Mouse (Mus musculus) liver, embryonic 15.5 days (tissue): ENCODE data around the gene Zfp787. TPM values are rescaled to one million over a fixed set of nuclear protein-coding genes. Genes with fewer than 3 reads are reported as not detected.
"Not testable (repeated sequence)": the region's sequence is repeated elsewhere in the genome, so short reads cannot be mapped to it uniquely, and the experiment has no call there.

ENCODE experiments used
- ATAC-seq: fragments of 200-750 bp; cut with Nextera tagmentation; 2 replicates; pipeline ENCODE4 v1.8.0; 2017; ENCODE audit warnings: moderate number of reproducible peaks, mild to moderate bottlenecking, moderate library complexity; ENCODE audit not compliant: insufficient read depth
- H3K27ac ChIP-seq: fragments of 300-500 bp; sonication (generic); replicated peaks from 2 replicates; pipeline ENCODE4 v1.5.1; 2015; ENCODE audit warnings: mild to moderate bottlenecking, inconsistent platforms
- H3K27me3 ChIP-seq: fragments of 300-500 bp; sonication (generic); 2 replicates; pipeline ENCODE4 v1.6.1; 2015; ENCODE audit warnings: mild to moderate bottlenecking, inconsistent platforms
- H3K36me3 ChIP-seq: fragments of 300-500 bp; sonication (generic); replicated peaks from 2 replicates; pipeline ENCODE4 v1.6.1; 2015; ENCODE audit warnings: moderate library complexity, mild to moderate bottlenecking, inconsistent platforms
- H3K4me1 ChIP-seq: fragments of 300-500 bp; sonication (generic); replicated peaks from 2 replicates; pipeline ENCODE4 v1.6.1; 2015; ENCODE audit warnings: inconsistent platforms
- H3K4me2 ChIP-seq: fragments of 300-500 bp; sonication (generic); 2 replicates; pipeline ENCODE4 v1.6.1; 2015; ENCODE audit warnings: moderate library complexity, mild to moderate bottlenecking, inconsistent platforms
- H3K4me3 ChIP-seq: fragments of 300-500 bp; sonication (generic); replicated peaks from 2 replicates; pipeline ENCODE4 v1.5.1; 2015; ENCODE audit warnings: mild to moderate bottlenecking, inconsistent platforms
- H3K9ac ChIP-seq: fragments of 300-500 bp; sonication (generic); 2 replicates; pipeline ENCODE4 v1.6.1; 2015; ENCODE audit warnings: moderate library complexity, mild to moderate bottlenecking, inconsistent platforms
- H3K9me3 ChIP-seq: fragments of 300-500 bp; sonication (generic); replicated peaks from 2 replicates; pipeline ENCODE4 v1.6.1; 2016; ENCODE audit warnings: inconsistent platforms
- WGBS: fragments of 180-500 bp; shearing (Covaris S2); methylation state at CpG from one replicate; pipeline ENCODE4 v1.1.7; 2015; ENCODE audit warnings: mixed read lengths; ENCODE audit not compliant: insufficient replicate concordance; 5-methylcytosine and 5-hydroxymethylcytosine counted together
- polyA plus RNA-seq: library from polyadenylated mRNA; unstranded; fragments of >200 nt; fragmentation: Nextera tagmentation; extraction: Ambion mirVana; gene quantifications from 2 replicates; pipeline ENCODE4 v1.2.1, GENCODE M21; 2015

The Zfp787 gene
- polyA plus RNA-seq, 1 experiment from 2014 or later: 10.1 TPM

DNA sequence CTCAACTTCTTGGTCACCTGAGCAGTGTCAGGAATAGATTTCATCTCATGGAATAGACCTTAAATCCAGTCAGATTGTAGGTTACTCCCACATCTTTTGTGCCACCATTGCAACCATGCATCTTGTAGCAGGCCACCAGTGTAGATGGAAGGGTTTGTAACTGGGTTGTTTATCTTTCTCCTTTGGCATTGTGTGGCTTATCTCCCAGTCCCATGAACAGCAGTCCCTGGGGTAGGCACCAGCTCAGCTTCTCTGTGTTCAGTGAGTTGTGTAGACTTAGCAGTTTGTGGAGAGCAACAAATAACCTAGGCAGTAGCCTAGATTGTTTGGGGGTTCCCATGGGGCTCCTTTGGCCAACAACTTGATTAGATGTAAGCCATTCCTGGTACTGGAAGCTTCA lies 27.1 kb upstream of the Zfp787 start:
- Histone ChIP-seq H3K27ac (no peak overlapping the region), H3K4me3 (no peak overlapping the region), H3K36me3 (peaks cover 18% of the 10 kb centered on the region), H3K4me1 (peaks cover 4% of the 10 kb centered on the region; the same call in 1 of the 2 replicates), H3K9ac (no peak overlapping the region), H3K27me3 (no peaks in the 10 kb centered on the region), H3K4me2 (no peak overlapping the region), H3K9me3 (no peaks in the 10 kb centered on the region)
- no peak; the same call in 1 of the 2 replicates for ATAC-seq

DNA sequence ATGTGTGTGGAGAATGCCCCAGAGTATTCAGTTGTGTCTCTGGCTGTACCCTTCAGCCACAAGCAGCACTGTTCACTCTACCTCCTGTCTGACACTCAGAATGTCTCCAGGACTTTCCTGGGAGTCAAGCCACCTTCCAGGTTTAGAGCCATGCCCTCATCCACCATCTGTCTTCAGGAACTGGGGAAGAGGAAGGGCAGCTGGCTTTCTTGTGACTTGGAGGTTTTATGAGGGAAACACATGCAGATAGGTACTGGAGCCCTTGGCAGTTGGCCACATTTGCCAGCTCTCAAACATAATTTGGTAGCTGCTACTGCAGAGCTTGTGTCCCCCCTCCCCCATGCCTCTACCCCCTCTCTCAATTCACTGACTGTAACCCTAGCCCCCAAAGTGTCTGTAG lies 23.2 kb upstream of the Zfp787 start:
- Histone ChIP-seq H3K9ac (no peak overlapping the region), H3K27me3 (no peaks in the 10 kb centered on the region), H3K9me3 (no peaks in the 10 kb centered on the region), H3K4me1 (peaks cover 23% of the 10 kb centered on the region), H3K27ac (no peak overlapping the region), H3K4me3 (no peak overlapping the region), H3K36me3 (peaks cover 7% of the 10 kb centered on the region), H3K4me2 (no peak overlapping the region)
- ATAC-seq: no peak

DNA sequence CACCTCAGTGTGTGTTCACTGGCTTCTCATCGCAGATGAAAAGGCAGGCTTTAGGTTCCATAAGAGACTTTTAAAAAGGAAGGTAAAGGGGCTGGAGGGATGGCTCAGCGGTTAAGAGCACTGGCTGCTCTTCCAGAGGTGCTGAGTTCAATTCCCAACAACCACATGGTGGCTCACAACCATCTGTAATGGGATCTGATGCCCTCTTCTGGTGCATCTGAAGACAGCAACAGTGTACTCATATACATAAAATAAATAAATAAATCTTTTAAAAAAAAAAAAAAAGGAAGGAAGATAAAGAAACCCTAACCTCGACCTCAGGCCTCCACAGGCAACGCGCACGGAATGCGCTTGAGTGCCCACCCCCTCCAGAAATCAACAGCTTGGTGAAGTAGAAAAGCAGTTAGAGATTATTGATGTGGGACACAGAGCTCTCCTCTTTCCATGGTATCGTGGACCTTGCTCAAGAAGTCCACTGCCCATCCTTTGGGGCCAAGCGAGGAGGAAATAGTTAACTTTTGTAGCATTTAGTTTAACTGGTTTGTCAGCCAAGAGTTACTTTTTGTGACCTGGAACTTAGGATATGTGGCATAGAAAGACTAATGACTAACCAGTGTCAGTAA lies 18.7 kb upstream of the Zfp787 start:
- not testable (repeated sequence) for H3K4me3 ChIP-seq, H3K9ac ChIP-seq, H3K9me3 ChIP-seq, H3K36me3 ChIP-seq, H3K27me3 ChIP-seq, ATAC-seq
- 26% methylated on average over 9 of the region's 9 CpGs for WGBS
- Histone ChIP-seq H3K4me1 (peaks cover 48% of the 10 kb centered on the region), H3K27ac (peak overlapping the region; percentile 81), H3K4me2 (0 out of 2 replicates have a peak overlapping the region, but pooled peaks have one; percentile 4)

DNA sequence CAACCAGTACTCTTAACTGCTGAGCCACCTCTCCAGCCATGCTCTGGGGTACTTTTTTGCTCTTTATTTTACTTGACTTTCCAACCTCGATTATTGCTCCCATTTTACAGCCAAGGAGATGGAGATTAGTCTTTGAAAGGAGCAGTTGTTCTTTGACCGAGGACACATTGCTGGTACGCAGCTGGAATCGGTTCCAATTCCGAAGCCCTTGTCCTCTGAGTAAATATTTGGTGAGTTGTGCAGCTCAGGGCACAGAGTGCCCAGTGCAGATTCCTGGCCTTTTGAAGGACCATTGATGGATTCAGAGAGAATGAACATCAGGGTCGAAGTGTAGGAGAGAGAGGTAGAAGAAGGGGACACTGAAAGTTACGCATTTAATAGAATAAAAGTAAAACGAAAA lies 18.1 kb upstream of the Zfp787 start:
- H3K9me3 ChIP-seq: no peaks in the 10 kb centered on the region
- H3K4me2 ChIP-seq: peak overlapping the region; percentile 95; the same call in 1 of the 2 replicates
- no peak overlapping the region for H3K4me3 ChIP-seq
- ATAC-seq: no peak
- H3K36me3 ChIP-seq: 0 out of 2 replicates have a peak, but pooled peaks cover 3% of the 10 kb centered on the region
- no peak overlapping the region for H3K9ac ChIP-seq
- no peaks in the 10 kb centered on the region for H3K27me3 ChIP-seq
- H3K4me1 ChIP-seq: peaks cover 48% of the 10 kb centered on the region
- peak overlapping the region; percentile 81 for H3K27ac ChIP-seq
- 71% methylated on average over 8 of the region's 8 CpGs for WGBS

DNA sequence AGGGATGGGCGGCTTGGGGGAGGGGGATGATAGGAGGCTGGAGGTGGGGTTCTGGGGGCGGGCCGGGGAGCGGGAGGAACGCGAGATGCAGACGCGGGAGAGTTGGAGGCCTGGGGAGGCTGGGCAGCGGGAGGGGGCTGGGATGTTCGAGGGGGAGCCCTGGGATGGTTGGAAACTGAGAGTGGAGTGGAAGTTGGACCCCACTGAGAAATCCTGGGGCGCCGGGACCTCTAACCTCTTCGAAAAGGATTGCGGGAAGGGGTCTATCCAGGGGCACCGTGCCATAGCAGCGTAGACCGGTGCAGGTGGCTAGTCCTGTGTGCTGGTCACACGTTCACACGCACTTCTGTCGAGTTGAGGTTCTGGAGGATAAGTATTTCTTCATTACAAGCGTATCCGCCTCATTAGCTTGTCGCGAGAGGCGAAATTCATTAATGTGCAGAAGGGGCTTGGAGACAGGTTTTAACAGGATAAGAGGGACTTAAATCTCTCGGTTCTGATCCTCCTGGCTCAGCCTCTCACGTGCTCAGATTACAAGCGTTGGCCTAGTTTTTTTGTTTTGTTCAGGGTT lies 17.0 kb upstream of the Zfp787 start:
- ATAC-seq: peak; percentile 16
- H3K4me1 ChIP-seq: peaks cover 48% of the 10 kb centered on the region
- no peaks in the 10 kb centered on the region for H3K36me3 ChIP-seq
- no peaks in the 10 kb centered on the region for H3K27me3 ChIP-seq
- H3K4me3 ChIP-seq: peak overlapping the region; percentile 71
- H3K27ac ChIP-seq: peak overlapping the region; percentile 81
- H3K9ac ChIP-seq: peak overlapping the region; percentile 72
- H3K4me2 ChIP-seq: peak overlapping the region; percentile 95
- H3K9me3 ChIP-seq: no peaks in the 10 kb centered on the region
- WGBS: 2% methylated on average over 28 of the region's 28 CpGs

DNA sequence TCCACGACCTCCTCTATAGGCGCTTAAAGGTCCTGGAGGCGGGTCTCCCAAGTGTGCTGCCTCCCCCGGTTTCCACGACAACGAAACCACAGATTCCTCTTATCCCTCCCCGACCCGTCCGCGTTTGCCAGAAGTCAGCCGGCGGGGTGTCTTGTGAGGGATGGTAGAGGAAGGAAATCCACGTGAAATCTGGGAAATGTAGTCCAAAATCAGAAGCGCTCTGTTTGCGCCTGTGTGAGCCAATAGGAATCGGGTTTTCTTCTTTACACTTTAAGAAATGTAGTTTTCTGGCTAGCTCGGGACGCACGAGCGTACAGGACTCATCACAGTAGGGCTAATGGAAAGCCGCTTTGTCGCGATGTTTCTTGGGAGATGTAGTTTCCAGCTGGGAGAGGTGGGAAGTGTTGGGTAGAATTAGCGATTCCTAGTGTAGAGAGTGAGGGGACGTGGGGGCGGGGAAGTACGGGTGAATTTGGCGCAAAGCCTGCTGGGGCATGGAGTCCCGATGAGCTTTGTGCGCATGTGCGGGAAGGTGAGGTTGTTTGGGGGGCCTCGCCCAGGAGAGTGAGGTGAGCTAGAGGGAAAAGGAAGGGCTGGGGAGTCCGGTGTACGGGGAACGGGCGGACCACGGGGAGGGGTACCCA lies 16.3 kb upstream of the Zfp787 start, which contains the start of gene Zfp444:
Gene Zfp444, plus strand, starts transcription at position 221 of the 644 bp plus-strand sequence.
- Histone ChIP-seq H3K36me3 (no peaks in the 10 kb centered on the region), H3K4me1 (peaks cover 48% of the 10 kb centered on the region), H3K4me2 (peak within 1 kb of the TSS; percentile 95), H3K27ac (peak within 1 kb of the TSS; percentile 81), H3K4me3 (peak within 1 kb of the TSS; percentile 71), H3K27me3 (no peaks in the 10 kb centered on the region), H3K9ac (peak within 1 kb of the TSS; percentile 72), H3K9me3 (no peaks in the 10 kb centered on the region)
- peak; percentile 81 for ATAC-seq
- WGBS: under 1% methylated on average over 37 of the region's 37 CpGs

DNA sequence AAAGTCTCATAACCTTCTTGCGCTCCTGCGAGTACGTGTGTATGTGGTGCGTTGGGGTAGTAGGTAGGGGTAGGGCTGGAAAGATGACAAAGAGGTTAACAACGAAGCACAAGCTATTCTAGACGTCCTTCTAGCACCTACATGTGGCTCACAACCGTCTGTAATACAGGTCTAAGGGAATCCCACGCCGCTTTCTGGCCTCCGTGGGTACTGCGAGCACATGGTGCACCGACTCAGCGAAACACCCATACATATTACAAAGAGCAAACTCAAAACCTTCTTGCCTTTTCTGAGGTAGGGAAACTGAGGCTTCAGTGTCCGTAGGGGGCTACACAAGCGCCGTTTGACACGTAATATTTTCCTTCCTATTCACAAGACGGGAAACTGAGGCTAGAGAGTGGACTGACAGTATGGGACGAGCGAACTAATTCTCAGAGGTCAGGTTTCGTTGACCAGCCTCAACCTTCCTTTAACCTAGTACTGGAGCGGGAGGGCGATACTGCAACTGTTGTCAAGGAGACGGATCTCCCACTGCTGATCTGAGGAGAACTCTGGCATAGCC lies 15.7 kb upstream of the Zfp787 start:
- peaks cover 48% of the 10 kb centered on the region for H3K4me1 ChIP-seq
- WGBS: under 1% methylated on average over 24 of the region's 24 CpGs
- H3K9me3 ChIP-seq: no peaks in the 10 kb centered on the region
- ATAC-seq: peak; percentile 34
- peak overlapping the region; percentile 72 for H3K9ac ChIP-seq
- no peaks in the 10 kb centered on the region for H3K36me3 ChIP-seq
- peak overlapping the region; percentile 95 for H3K4me2 ChIP-seq
- H3K4me3 ChIP-seq: peak overlapping the region; percentile 71
- no peaks in the 10 kb centered on the region for H3K27me3 ChIP-seq
- peak overlapping the region; percentile 81 for H3K27ac ChIP-seq

DNA sequence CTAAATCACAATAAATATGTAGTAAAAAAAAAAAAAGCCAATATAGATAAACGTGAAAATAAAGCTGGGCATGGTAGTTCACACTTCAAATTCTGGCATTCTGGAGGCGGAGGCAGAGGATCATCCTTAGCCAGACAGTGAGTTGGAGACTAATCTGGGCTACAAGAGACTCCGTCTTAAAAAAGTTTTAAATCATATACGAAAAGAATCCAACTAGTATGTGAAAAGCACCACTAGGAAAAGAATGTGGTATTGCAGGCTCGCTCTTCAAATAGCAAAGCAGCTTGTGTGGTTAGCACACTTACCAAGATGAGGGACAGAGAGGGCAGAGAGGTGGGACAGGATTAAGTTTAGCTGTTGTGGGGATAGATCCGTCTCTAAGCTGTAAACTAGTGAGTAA lies 15.1 kb upstream of the Zfp787 start:
- Histone ChIP-seq H3K4me2 (peak overlapping the region; percentile 95), H3K9me3 (no peaks in the 10 kb centered on the region), H3K9ac (peak overlapping the region; percentile 72), H3K4me1 (peaks cover 46% of the 10 kb centered on the region), H3K27ac (peak overlapping the region; percentile 81), H3K36me3 (no peaks in the 10 kb centered on the region), H3K27me3 (no peaks in the 10 kb centered on the region), H3K4me3 (peak overlapping the region; percentile 71)
- WGBS: 42% methylated on average over 6 of the region's 6 CpGs
- no peak for ATAC-seq

DNA sequence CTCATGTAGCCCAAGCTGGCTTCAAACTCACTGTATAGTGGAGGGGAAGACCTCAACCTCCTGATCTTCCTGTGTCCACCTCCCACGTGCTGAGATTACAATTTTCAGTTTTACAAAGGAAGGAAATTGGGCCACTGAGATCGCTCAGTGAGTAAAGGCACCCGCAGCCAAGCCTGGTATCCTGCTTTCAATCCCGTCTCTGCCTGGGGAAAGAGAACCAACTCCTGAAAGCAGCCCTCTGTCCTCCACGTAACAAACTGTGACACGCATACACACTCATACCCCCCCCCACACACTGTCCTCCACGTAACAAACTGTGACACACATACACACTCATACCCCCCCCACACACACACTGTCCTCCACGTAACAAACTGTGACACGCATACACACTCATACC lies 14.6 kb upstream of the Zfp787 start:
- WGBS: 63% methylated on average over 9 of the region's 9 CpGs
- H3K4me1 ChIP-seq: peaks cover 42% of the 10 kb centered on the region
- 0 out of 2 replicates have a peak overlapping the region, but pooled peaks have one; percentile 51 for H3K27ac ChIP-seq
- no peaks in the 10 kb centered on the region for H3K36me3 ChIP-seq
- H3K9me3 ChIP-seq: no peaks in the 10 kb centered on the region
- no peak overlapping the region for H3K4me2 ChIP-seq
- H3K4me3 ChIP-seq: no peak overlapping the region
- H3K27me3 ChIP-seq: no peaks in the 10 kb centered on the region
- no peak overlapping the region for H3K9ac ChIP-seq
- no peak for ATAC-seq

DNA sequence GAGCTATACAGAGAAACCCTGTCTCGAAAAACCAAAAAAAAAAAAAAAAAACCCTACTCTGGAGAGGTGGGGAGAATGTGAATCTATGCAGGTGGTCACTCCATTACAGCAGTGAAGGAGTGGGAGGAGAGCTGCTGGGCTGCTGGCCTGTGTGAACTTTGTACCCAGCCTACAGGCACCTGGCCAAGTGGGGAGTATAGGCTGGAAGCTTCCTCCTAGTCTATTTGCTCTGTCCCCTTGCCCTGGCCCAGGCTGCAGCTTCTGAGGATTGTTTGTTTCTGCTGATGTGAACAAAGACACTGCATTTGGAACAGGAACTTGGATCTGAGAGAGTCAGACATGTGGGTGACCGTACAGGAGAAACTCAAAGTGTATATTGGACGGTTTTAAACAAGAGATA lies 13.6 kb upstream of the Zfp787 start:
- Histone ChIP-seq H3K9me3 (no peaks in the 10 kb centered on the region), H3K4me2 (no peak overlapping the region), H3K9ac (no peak overlapping the region), H3K4me1 (peaks cover 32% of the 10 kb centered on the region), H3K27me3 (no peaks in the 10 kb centered on the region), H3K27ac (peak overlapping the region; percentile 16), H3K36me3 (no peaks in the 10 kb centered on the region), H3K4me3 (no peak overlapping the region)
- ATAC-seq: 0 out of 2 replicates have a peak, but pooled peaks have one; percentile 10
- 47% methylated on average over 3 of the region's 3 CpGs for WGBS

DNA sequence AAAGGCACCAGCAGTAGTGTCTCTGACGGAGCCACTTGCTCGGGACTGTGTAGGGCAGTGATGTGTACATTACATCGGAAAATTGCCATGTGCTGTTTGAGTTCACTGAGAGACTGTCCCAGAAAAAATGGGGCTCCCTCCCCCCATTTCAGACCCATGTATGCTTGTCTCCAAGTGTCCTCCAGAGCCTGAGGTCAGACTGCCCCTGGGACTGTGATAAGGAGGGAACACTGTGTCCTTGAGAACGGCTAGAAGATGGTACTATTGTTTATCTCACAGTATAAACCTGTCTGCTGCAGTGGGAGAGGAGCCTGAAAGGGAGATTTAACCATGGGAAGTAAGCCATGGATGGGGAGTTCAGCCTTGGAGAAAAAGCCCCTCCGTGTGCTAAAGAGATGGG lies 8.9 kb upstream of the Zfp787 start:
- Histone ChIP-seq H3K4me1 (no peaks in the 10 kb centered on the region; the same call in 1 of the 2 replicates), H3K27ac (no peak overlapping the region), H3K27me3 (no peaks in the 10 kb centered on the region), H3K4me3 (no peak overlapping the region), H3K9me3 (no peaks in the 10 kb centered on the region), H3K9ac (no peak overlapping the region), H3K36me3 (no peaks in the 10 kb centered on the region), H3K4me2 (no peak overlapping the region)
- ATAC-seq: no peak
- 54% methylated on average over 5 of the region's 5 CpGs for WGBS
